Mouse (Mus musculus) heart, embryonic 13.5 days (tissue): ENCODE results near the gene Nav2. TPM values are rescaled to one million over a fixed set of nuclear protein-coding genes. Genes with fewer than 3 reads are reported as not detected.

ENCODE experiments used
- ATAC-seq: fragments of 200-750 bp; cut with Nextera tagmentation; 2 replicates; pipeline ENCODE4 v1.8.0; 2017; ENCODE audit warnings: moderate TSS enrichment; ENCODE audit not compliant: insufficient number of reproducible peaks, low FRiP score, low TSS enrichment; ENCODE audit errors: extremely low read depth
- H3K27ac ChIP-seq: fragments of 300-500 bp; sonication (generic); replicated peaks from 2 replicates; pipeline ENCODE4 v1.5.1; 2015; ENCODE audit warnings: moderate library complexity, mild to moderate bottlenecking, inconsistent platforms
- H3K27me3 ChIP-seq: fragments of 300-500 bp; sonication (generic); replicated peaks from 2 replicates; pipeline ENCODE4 v1.6.1; 2015; ENCODE audit warnings: mild to moderate bottlenecking, inconsistent platforms
- H3K36me3 ChIP-seq: fragments of 300-500 bp; sonication (generic); 2 replicates; pipeline ENCODE4 v1.6.1; 2015; ENCODE audit warnings: mild to moderate bottlenecking, inconsistent platforms
- H3K4me1 ChIP-seq: fragments of 300-500 bp; sonication (generic); 2 replicates; pipeline ENCODE4 v1.6.1; 2015; ENCODE audit warnings: inconsistent platforms
- H3K4me2 ChIP-seq: fragments of 300-500 bp; sonication (generic); 2 replicates; pipeline ENCODE4 v1.6.1; 2015; ENCODE audit warnings: inconsistent platforms, mild to moderate bottlenecking, moderate library complexity
- H3K4me3 ChIP-seq: fragments of 300-500 bp; sonication (generic); 2 replicates; pipeline ENCODE4 v1.5.1; 2015; ENCODE audit warnings: moderate library complexity, mild to moderate bottlenecking, inconsistent platforms
- H3K9ac ChIP-seq: fragments of 300-500 bp; sonication (generic); 2 replicates; pipeline ENCODE4 v1.6.1; 2015; ENCODE audit warnings: inconsistent platforms, mild to moderate bottlenecking, moderate library complexity
- H3K9me3 ChIP-seq: fragments of 300-500 bp; sonication (generic); 2 replicates; pipeline ENCODE4 v1.6.1; 2016; ENCODE audit warnings: inconsistent platforms
- WGBS: fragments of 180-500 bp; shearing (Covaris S2); methylation state at CpG from one replicate; pipeline ENCODE4 v1.1.7; 2015; ENCODE audit warnings: mixed read lengths; 5-methylcytosine and 5-hydroxymethylcytosine counted together
- polyA plus RNA-seq: library from polyadenylated mRNA; unstranded; fragments of >200 nt; fragmentation: Nextera tagmentation; extraction: Ambion mirVana; gene quantifications from 2 replicates; pipeline ENCODE4 v1.2.1, GENCODE M21; 2015

Gene Nav2
- polyA plus RNA-seq, 1 experiment from 2014 or later: 25.3 TPM

- Histone ChIP-seq H3K4me1 (peaks cover 41% of the 10 kb centered on the region), H3K4me2 (no peak overlapping the region), H3K36me3 (no peaks in the 10 kb centered on the region), H3K9ac (no peak overlapping the region), H3K4me3 (no peak overlapping the region), H3K27me3 (peaks cover 8% of the 10 kb centered on the region; the same call in 1 of the 2 replicates), H3K9me3 (no peaks in the 10 kb centered on the region), H3K27ac (no peak overlapping the region; the same call in 1 of the 2 replicates)
- WGBS: 39% methylated on average over 2 of the region's 2 CpGs
- no peak for ATAC-seq
Measured at GRCm38 (mm10) chr7:49232969-49233368, 324.5 kb downstream of the Nav2 start.

- Histone ChIP-seq H3K4me1 (peaks cover 41% of the 10 kb centered on the region), H3K4me3 (no peak overlapping the region), H3K9ac (no peak overlapping the region), H3K4me2 (no peak overlapping the region), H3K36me3 (no peaks in the 10 kb centered on the region), H3K9me3 (no peaks in the 10 kb centered on the region), H3K27me3 (peaks cover 7% of the 10 kb centered on the region; the same call in 1 of the 2 replicates), H3K27ac (no peak overlapping the region)
- ATAC-seq: no peak
- 72% methylated on average over 8 of the region's 8 CpGs for WGBS
Measured at GRCm38 (mm10) chr7:49234288-49234687, 325.8 kb downstream of the Nav2 start.

- no peaks in the 10 kb centered on the region for H3K36me3 ChIP-seq
- 26% methylated on average over 9 of the region's 9 CpGs for WGBS
- H3K4me2 ChIP-seq: peak overlapping the region; percentile 25; the same call in 1 of the 2 replicates
- 0 out of 2 replicates have a peak, but pooled peaks have one; percentile 16 for ATAC-seq
- H3K9me3 ChIP-seq: no peaks in the 10 kb centered on the region
- no peaks in the 10 kb centered on the region; the same call in 1 of the 2 replicates for H3K27me3 ChIP-seq
- no peak overlapping the region for H3K9ac ChIP-seq
- H3K27ac ChIP-seq: peak overlapping the region; percentile 62
- H3K4me1 ChIP-seq: peaks cover 41% of the 10 kb centered on the region
- no peak overlapping the region for H3K4me3 ChIP-seq
Measured at GRCm38 (mm10) chr7:49235271-49235681, 326.8 kb downstream of the Nav2 start.

- 30% methylated on average over 3 of the region's 3 CpGs for WGBS
- H3K9me3 ChIP-seq: no peaks in the 10 kb centered on the region
- H3K4me2 ChIP-seq: no peak overlapping the region
- no peak overlapping the region for H3K9ac ChIP-seq
- H3K27me3 ChIP-seq: peaks cover 2% of the 10 kb centered on the region
- H3K4me1 ChIP-seq: peaks cover 41% of the 10 kb centered on the region
- no peaks in the 10 kb centered on the region for H3K36me3 ChIP-seq
- peak overlapping the region; percentile 62 for H3K27ac ChIP-seq
- H3K4me3 ChIP-seq: no peak overlapping the region
- ATAC-seq: no peak
Measured at GRCm38 (mm10) chr7:49235821-49236220, 327.3 kb downstream of the Nav2 start.

- 72% methylated on average over 7 of the region's 7 CpGs for WGBS
- no peak overlapping the region for H3K4me2 ChIP-seq
Measured at GRCm38 (mm10) chr7:49240461-49240860, 331.9 kb downstream of the Nav2 start.

GRCm38 (mm10) chr7:49241229-49241751 lies 332.8 kb downstream of the Nav2 start:
- Histone ChIP-seq H3K27me3 (peaks cover 22% of the 10 kb centered on the region), H3K9ac (no peak overlapping the region), H3K27ac (no peak overlapping the region), H3K4me3 (no peak overlapping the region), H3K4me2 (no peak overlapping the region), H3K9me3 (no peaks in the 10 kb centered on the region), H3K36me3 (no peaks in the 10 kb centered on the region), H3K4me1 (peaks cover 12% of the 10 kb centered on the region)
- no peak for ATAC-seq
- WGBS: 68% methylated on average over 3 of the region's 3 CpGs

More at GRCm38 (mm10) chr7:49240461-49240860, 331.9 kb downstream of the Nav2 start:
- Histone ChIP-seq H3K4me3 (no peak overlapping the region), H3K27me3 (peaks cover 22% of the 10 kb centered on the region), H3K9me3 (no peaks in the 10 kb centered on the region), H3K27ac (no peak overlapping the region), H3K36me3 (no peaks in the 10 kb centered on the region), H3K9ac (no peak overlapping the region), H3K4me1 (peaks cover 17% of the 10 kb centered on the region)
- ATAC-seq: no peak

- H3K4me2 ChIP-seq: no peak overlapping the region
- 70% methylated on average over 5 of the region's 5 CpGs for WGBS
- no peak overlapping the region for H3K4me3 ChIP-seq
- no peaks in the 10 kb centered on the region for H3K9me3 ChIP-seq
- no peak overlapping the region for H3K27ac ChIP-seq
- no peak overlapping the region for H3K9ac ChIP-seq
- H3K4me1 ChIP-seq: peaks cover 16% of the 10 kb centered on the region
- no peak for ATAC-seq
- H3K27me3 ChIP-seq: peaks cover 32% of the 10 kb centered on the region
- no peaks in the 10 kb centered on the region for H3K36me3 ChIP-seq
Measured at GRCm38 (mm10) chr7:49242261-49242660, 333.7 kb downstream of the Nav2 start.

- Histone ChIP-seq H3K9ac (no peak overlapping the region), H3K9me3 (no peaks in the 10 kb centered on the region), H3K4me3 (no peak overlapping the region), H3K4me1 (peaks cover 25% of the 10 kb centered on the region), H3K27me3 (peaks cover 36% of the 10 kb centered on the region), H3K27ac (no peak overlapping the region), H3K36me3 (no peaks in the 10 kb centered on the region), H3K4me2 (no peak overlapping the region)
- ATAC-seq: no peak
- 80% methylated on average over 4 of the region's 4 CpGs for WGBS
Measured at GRCm38 (mm10) chr7:49243079-49243478, 334.6 kb downstream of the Nav2 start.

GRCm38 (mm10) chr7:49245537-49246239 lies 337.2 kb downstream of the Nav2 start:
- Histone ChIP-seq H3K27ac (peak overlapping the region; percentile 88), H3K4me3 (peak overlapping the region; percentile 74), H3K9ac (peak overlapping the region; percentile 89), H3K4me1 (peaks cover 51% of the 10 kb centered on the region), H3K4me2 (peak overlapping the region; percentile 92), H3K9me3 (no peaks in the 10 kb centered on the region), H3K36me3 (no peaks in the 10 kb centered on the region), H3K27me3 (peaks cover 49% of the 10 kb centered on the region)
- under 1% methylated on average over 68 of the region's 68 CpGs for WGBS
- peak; percentile 79 for ATAC-seq

GRCm38 (mm10) chr7:49246240-49246578 lies 337.7 kb downstream of the Nav2 start:
- peaks cover 55% of the 10 kb centered on the region for H3K4me1 ChIP-seq
- peak overlapping the region; percentile 74 for H3K4me3 ChIP-seq
- ATAC-seq: no peak
- H3K4me2 ChIP-seq: peak overlapping the region; percentile 92
- under 1% methylated on average over 31 of the region's 31 CpGs for WGBS
- no peaks in the 10 kb centered on the region for H3K36me3 ChIP-seq
- H3K9me3 ChIP-seq: no peaks in the 10 kb centered on the region
- H3K9ac ChIP-seq: peak overlapping the region; percentile 89
- H3K27me3 ChIP-seq: peaks cover 45% of the 10 kb centered on the region
- peak overlapping the region; percentile 88 for H3K27ac ChIP-seq

GRCm38 (mm10) chr7:49246584-49247481 lies 338.3 kb downstream of the Nav2 start:
- ATAC-seq: no peak
- Histone ChIP-seq H3K4me3 (peak overlapping the region; percentile 74), H3K9me3 (no peaks in the 10 kb centered on the region), H3K4me2 (peak overlapping the region; percentile 92), H3K4me1 (peaks cover 61% of the 10 kb centered on the region), H3K9ac (peak overlapping the region; percentile 89), H3K27me3 (peaks cover 38% of the 10 kb centered on the region), H3K36me3 (no peaks in the 10 kb centered on the region), H3K27ac (peak overlapping the region; percentile 88)
- 3% methylated on average over 50 of the region's 50 CpGs for WGBS
